Mouse (Mus musculus) activated CD4-positive, CD25-positive, alpha-beta regulatory T cell (primary cell): ENCODE data around the gene Apaf1. TPM values are rescaled to one million over a fixed set of nuclear protein-coding genes. Genes with fewer than 3 reads are reported as not detected.

ENCODE experiments used
- polyA plus RNA-seq, 2 experiments: library from polyadenylated mRNA; unstranded; fragments of 100-300 nt; shearing (Covaris generic); gene quantifications; one replicate each; pipeline ENCODE4 v1.2.1; 2017

Apaf1 gene
- polyA plus RNA-seq, result 10 to 100 TPM; 24.5 to 39.5 TPM

DNA sequence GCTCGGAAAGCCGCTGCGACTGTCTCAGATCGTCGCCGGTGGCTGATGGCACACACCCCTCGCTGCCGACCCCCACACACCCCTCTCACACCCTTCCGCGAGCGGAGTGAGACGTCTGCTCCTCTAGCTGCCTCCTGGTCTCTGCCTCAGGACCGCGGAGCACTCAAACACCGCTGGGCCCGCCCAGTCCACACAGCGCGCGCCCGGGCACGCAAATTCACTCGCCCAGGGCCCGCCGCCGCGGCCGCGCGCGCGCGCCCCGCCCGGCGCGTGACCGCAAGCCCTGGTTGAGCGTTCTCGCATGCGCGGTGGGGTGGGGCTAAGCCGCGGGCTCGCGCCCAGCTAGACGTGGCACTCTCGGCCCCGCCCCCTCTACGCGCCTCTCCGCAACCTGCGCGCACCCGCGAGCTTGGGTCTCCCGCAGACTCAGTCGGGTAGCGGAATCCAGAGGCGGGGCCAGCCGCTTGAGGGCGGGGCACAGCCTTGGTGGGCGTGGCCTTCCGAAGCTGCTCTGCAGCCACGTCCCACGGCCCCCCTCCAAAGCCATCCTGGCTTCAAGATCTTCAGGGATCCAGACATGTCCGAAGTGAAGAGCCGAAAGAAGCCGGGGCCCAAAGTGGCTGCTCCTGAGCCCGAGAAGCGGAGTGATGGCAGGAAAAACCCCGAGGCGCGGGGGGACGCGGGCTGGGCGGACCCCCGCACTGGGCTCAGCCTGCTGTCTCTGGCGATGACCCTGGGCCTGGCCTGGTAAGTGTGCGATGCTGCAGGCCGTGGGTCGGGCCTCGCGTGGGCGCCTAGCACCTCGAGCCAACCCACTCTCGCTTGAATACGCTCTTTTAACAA lies at the start of gene Apaf1, which contains the start of gene Ikbip:
Apaf1 (minus strand) TSS at position 221 of the 843 bp plus-strand sequence.
Ikbip (plus strand) TSS at position 391 of the 843 bp plus-strand sequence.

GRCm38 (mm10) chr10:91123828-91124822 lies 41.6 kb upstream of the Apaf1 start, which contains the start of gene Slc25a3:
Slc25a3 (minus strand) TSS chr10:91124059.

Other genes starting within 250 kb of the Apaf1 start
- gene Ikbip, start 170 bp upstream of the Apaf1 start, polyA plus RNA-seq, result 1 to 10 TPM; 1.6 to 8.0 TPM
- 100 to 1,000 TPM; 376 to 511 TPM for gene Slc25a3, start 41.3 kb upstream of the Apaf1 start, polyA plus RNA-seq
- 100 to 1,000 TPM; 171 to 204 TPM for gene Tmpo, start 98.5 kb upstream of the Apaf1 start, polyA plus RNA-seq